Mouse (Mus musculus) frontal cortex, postnatal 14 days (tissue): ENCODE measurements around the gene Cfap300.

Experiments used
- DNase-seq, 2 experiments: peaks; one replicate each; pipeline ENCODE4 v3.0.0; 2022; ENCODE audit warnings: low spot score in 2 of 2

The Cfap300 gene

GRCm38 (mm10) chr9:7983665-7984064, 59.0 kb downstream of the Cfap300 start:
- DNase-seq = no peak

GRCm38 (mm10) chr9:7980162-7980561, 62.5 kb downstream of the Cfap300 start:
- DNase-seq = no peak

- DNase-seq = no peak
Measured at GRCm38 (mm10) chr9:7979153-7979916, 63.3 kb downstream of the Cfap300 start.

DNA sequence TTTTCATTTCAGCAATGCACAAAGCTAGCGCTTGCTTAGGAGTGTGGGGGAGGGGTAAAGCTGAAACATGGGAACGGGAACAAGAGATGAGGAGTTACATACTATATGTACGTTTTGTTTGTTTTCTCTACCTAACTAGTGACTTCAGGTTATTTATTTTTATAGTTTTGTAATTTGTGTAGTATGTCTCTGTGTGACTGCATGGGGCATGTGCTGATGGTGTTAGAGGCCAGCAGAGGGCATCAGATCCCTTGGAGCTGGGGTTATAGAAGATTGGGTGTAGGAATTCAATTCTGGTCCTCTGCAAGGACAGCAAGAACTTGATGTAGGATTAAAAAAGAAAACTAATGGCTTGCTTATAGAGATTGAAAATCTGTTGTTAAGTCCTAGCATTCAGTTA, 64.1 kb downstream of the Cfap300 start:
- no peak for DNase-seq

DNA sequence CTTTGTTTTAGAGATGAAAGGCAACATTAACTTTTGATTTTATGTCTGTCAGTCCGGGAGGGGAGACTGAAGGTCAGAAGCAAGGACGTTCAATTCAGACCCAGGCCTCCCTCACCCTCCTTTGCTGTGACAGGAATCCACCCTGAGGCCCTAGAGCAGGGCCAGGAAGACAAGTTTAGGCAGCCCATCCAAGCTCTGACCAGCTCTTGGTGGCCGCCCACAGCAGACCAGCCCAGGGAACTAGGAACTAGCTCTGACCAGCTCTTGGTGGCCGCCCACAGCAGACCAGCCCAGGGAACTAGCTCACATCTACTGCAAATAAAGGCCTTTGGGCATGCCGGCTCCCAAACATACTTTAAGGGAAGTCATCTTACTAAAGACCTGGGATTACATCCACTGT, 65.0 kb downstream of the Cfap300 start:
- DNase-seq = no peak

DNA sequence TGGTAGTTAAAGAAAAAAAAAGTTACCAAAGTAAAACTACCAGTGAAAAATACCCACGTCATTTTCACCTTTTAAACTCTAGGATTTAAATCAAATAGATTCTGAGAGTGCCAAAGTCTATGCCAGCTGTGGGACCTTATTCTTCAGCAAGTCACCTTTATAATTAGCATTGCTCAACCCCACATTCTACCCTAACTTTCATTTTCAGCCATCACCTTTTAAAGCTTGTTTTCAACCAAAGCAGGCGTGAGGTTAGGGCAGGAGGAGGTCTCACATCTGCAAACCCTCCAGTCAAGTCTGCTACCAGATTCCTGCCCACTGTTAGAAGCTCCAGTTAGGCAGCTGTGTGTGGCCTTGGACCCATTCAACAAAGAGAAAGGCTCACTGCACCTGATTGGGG, 70.6 kb downstream of the Cfap300 start:
- DNase-seq = no peak
